ENCODE assay signal across 34 mouse cellular contexts in genomic region chr2:83795766-83796165, GRCm38 (mm10).
"Had no signal": no experiment of that assay in that cellular context is flagged by ENCODE, and none has a peak within 500 bp of the region (broad histone marks: within the 10 kb centered on the region; RNA-seq: fewer than 3 reads in every experiment).

No protein-coding gene starts in this region.

- H3K4me2 ChIP-seq: heart, embryonic 11.5 days; heart, embryonic 12.5 days; heart, embryonic 13.5 days; heart, embryonic 15.5 days; hindbrain, embryonic 12.5 days; hindbrain, embryonic 13.5 days; hindbrain, embryonic 14.5 days; hindbrain, embryonic 15.5 days; intestine, embryonic 15.5 days; kidney, embryonic 15.5 days had no signal

- H3K4me1 ChIP-seq: heart, embryonic 10.5 days; heart, embryonic 12.5 days; heart, embryonic 13.5 days; heart, embryonic 15.5 days; hindbrain, embryonic 10.5 days; hindbrain, embryonic 12.5 days; hindbrain, embryonic 13.5 days; hindbrain, embryonic 15.5 days; intestine, embryonic 15.5 days; kidney, embryonic 15.5 days had no signal

- H3K9me3 ChIP-seq: heart, embryonic 10.5 days; heart, embryonic 12.5 days; heart, embryonic 13.5 days; heart, embryonic 15.5 days; hindbrain, embryonic 10.5 days; hindbrain, embryonic 12.5 days; hindbrain, embryonic 13.5 days; hindbrain, embryonic 15.5 days; intestine, embryonic 15.5 days; kidney, embryonic 15.5 days had no signal

- DNase-seq: heart, postnatal 10 days; heart, postnatal 14 days; heart, postnatal 36 days; heart, postnatal 4 days; kidney, adult 18-20 months; kidney, adult 2 months; kidney, adult 8-10 months; kidney, adult 9 months; kidney, postnatal 10 days; kidney, postnatal 14 days; kidney, postnatal 25 days; kidney, postnatal 36 days; kidney, postnatal 4 days; layer of hippocampus, adult 9-11 months; layer of hippocampus, postnatal 36 days had no signal

- H3K9ac ChIP-seq: heart, embryonic 12.5 days; heart, embryonic 13.5 days; heart, embryonic 15.5 days; hindbrain, embryonic 12.5 days; hindbrain, embryonic 13.5 days; hindbrain, embryonic 14.5 days; hindbrain, embryonic 15.5 days; intestine, embryonic 15.5 days; kidney, embryonic 15.5 days had no signal

- H3K4me3 ChIP-seq: heart, embryonic 10.5 days; heart, embryonic 12.5 days; heart, embryonic 13.5 days; heart, embryonic 15.5 days; hindbrain, embryonic 10.5 days; hindbrain, embryonic 12.5 days; hindbrain, embryonic 13.5 days; hindbrain, embryonic 15.5 days; intestine, embryonic 15.5 days; kidney, embryonic 15.5 days; layer of hippocampus, adult 2 months had no signal

- H3K27ac ChIP-seq: heart, embryonic 10.5 days; heart, embryonic 13.5 days; heart, embryonic 15.5 days; hindbrain, embryonic 10.5 days; hindbrain, embryonic 12.5 days; hindbrain, embryonic 13.5 days; hindbrain, embryonic 14.5 days; hindbrain, embryonic 15.5 days; hindbrain, postnatal 0 days; intestine, embryonic 15.5 days; kidney, embryonic 15.5 days; kidney, postnatal 0 days; layer of hippocampus, adult 2 months had no signal

- ATAC-seq: hindbrain, embryonic 16.5 days; hindbrain, postnatal 0 days; inflammation-experienced regulatory T-cells, adult 6 months; intestine, embryonic 15.5 days; intestine, embryonic 16.5 days; intestine, postnatal 0 days had no signal

- H3K27me3 ChIP-seq: heart, embryonic 12.5 days; heart, embryonic 13.5 days; heart, embryonic 15.5 days; hindbrain, embryonic 12.5 days; hindbrain, embryonic 13.5 days; hindbrain, embryonic 15.5 days; intestine, embryonic 15.5 days; kidney, embryonic 15.5 days had no signal
